ENCODE assay signal across 8 mouse cellular contexts in the genomic region with DNA sequence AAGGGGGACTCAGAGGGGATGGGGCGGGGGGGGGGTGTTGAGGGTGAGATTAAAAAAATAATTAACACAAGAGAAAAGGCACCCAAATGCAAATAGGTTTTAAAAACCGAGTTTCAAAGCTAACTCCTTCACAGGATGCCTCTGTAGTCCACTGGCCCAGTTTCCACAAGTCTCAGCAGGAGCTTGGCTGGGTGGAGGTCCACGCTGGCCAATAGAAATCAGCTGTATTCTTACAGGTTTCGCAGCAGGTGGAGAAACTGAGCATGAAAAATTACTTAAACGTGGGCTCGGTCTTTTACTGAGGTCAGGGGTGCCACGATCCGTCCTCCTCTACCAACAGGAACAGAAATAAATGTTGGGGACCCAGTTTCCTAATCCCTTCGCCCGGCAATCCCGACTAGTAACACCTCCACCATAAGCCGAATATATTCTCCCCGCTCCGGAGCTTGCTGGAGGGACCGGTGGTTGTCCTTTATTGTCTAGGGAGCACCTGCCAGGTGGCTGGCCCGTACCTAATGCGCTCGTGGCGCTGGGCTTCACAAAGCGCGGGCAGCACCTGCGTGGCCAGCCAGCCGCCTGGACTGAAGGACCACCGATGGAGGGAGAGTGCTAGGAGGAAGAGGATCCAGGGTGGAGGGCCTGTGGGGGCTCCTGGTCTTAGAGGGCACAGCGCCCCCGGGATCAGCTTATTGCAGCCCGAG. TPM values are rescaled to one million over a fixed set of nuclear protein-coding genes. Genes with fewer than 3 reads are reported as not detected.
DNase-seq lines count a peak whose midpoint lies in the region; ATAC-seq lines count a peak whose summit lies in the region.

No protein-coding gene starts in this region.

- 0 out of 2 replicates have a peak, but pooled peaks have one; percentile 7 for ATAC-seq in heart, embryonic 14.5 days (ENCODE audit: insufficient number of reproducible peaks, insufficient read depth, low FRiP score, low read depth)
- ATAC-seq in forebrain, embryonic 13.5 days, result no peak
- ATAC-seq in liver, embryonic 13.5 days (ENCODE audit: low read depth), result peak; percentile 27

- 5% methylated on average over 27 of the region's 27 CpGs for WGBS in heart, embryonic 14.5 days
- 3% methylated on average over 27 of the region's 27 CpGs for WGBS in forebrain, embryonic 13.5 days
- 5% methylated on average over 27 of the region's 27 CpGs for WGBS in liver, embryonic 13.5 days (ENCODE audit: insufficient replicate concordance)

- peak overlapping the region; percentile 79 for H3K9ac ChIP-seq in heart, embryonic 14.5 days (ENCODE audit: low read length)
- H3K9ac ChIP-seq in forebrain, embryonic 13.5 days, result peak overlapping the region; percentile 78
- H3K9ac ChIP-seq in liver, embryonic 13.5 days, result peak overlapping the region; percentile 61

- H3K27ac ChIP-seq in heart, embryonic 14.5 days (replicated peaks in 1 of 2; ENCODE audit: control insufficient read depth in 1 of 2, insufficient read depth in 1 of 2, low read depth in 2 of 2, low read length in 2 of 2), result no peak overlapping the region
- no peak overlapping the region for H3K27ac ChIP-seq in forebrain, embryonic 13.5 days
- H3K27ac ChIP-seq in liver, embryonic 13.5 days, result no peak overlapping the region

- DNase-seq in heart, postnatal 25 days (ENCODE audit: low spot score), result no peak
- peak; percentile 50 for DNase-seq in ES-CJ7 (ENCODE audit: low read depth, low spot score)
- no peak for DNase-seq in liver, embryonic 13.5 days
- no peak for DNase-seq in urinary bladder, postnatal 14 days (ENCODE audit: low spot score)
- no peak for DNase-seq in layer of hippocampus, postnatal 36 days
- DNase-seq in cerebellum, postnatal 25 days, result no peak

- intact Hi-C loops in heart, postnatal 25 days (cut with DNase I), result no loop called here

- peak overlapping the region; percentile 100 for H3K4me2 ChIP-seq in heart, embryonic 14.5 days (ENCODE audit: low read length)
- peak overlapping the region; percentile 97 for H3K4me2 ChIP-seq in forebrain, embryonic 13.5 days
- H3K4me2 ChIP-seq in liver, embryonic 13.5 days, result peak overlapping the region; percentile 94

- peaks cover 16% of the 10 kb centered on the region for H3K27me3 ChIP-seq in heart, embryonic 14.5 days (ENCODE audit: control insufficient read depth, insufficient read depth, low read length)
- peaks cover 35% of the 10 kb centered on the region for H3K27me3 ChIP-seq in forebrain, embryonic 13.5 days
- H3K27me3 ChIP-seq in liver, embryonic 13.5 days, result peaks cover 26% of the 10 kb centered on the region; the same call in 1 of the 2 replicates

- H3K4me1 ChIP-seq in heart, embryonic 14.5 days (ENCODE audit: control insufficient read depth in 2 of 2, insufficient read depth in 2 of 2, low read length in 2 of 2), result peaks cover 4 to 8% of the 10 kb centered on the region in 2 experiments; a peak in 3 of 4 replicates
- H3K4me1 ChIP-seq in forebrain, embryonic 13.5 days, result peaks cover 12% of the 10 kb centered on the region
- peaks cover 52% of the 10 kb centered on the region for H3K4me1 ChIP-seq in liver, embryonic 13.5 days (replicated peaks)

- no peaks in the 10 kb centered on the region for H3K9me3 ChIP-seq in heart, embryonic 14.5 days (ENCODE audit: control insufficient read depth, low read length)
- H3K9me3 ChIP-seq in forebrain, embryonic 13.5 days (replicated peaks), result no peaks in the 10 kb centered on the region
- H3K9me3 ChIP-seq in liver, embryonic 13.5 days (replicated peaks), result no peaks in the 10 kb centered on the region

- no peaks in the 10 kb centered on the region for H3K36me3 ChIP-seq in heart, embryonic 14.5 days (ENCODE audit: control insufficient read depth, insufficient read depth, low read length)
- H3K36me3 ChIP-seq in forebrain, embryonic 13.5 days (ENCODE audit: poor library complexity, severe bottlenecking), result no peaks in the 10 kb centered on the region
- H3K36me3 ChIP-seq in liver, embryonic 13.5 days, result no peaks in the 10 kb centered on the region

- peak overlapping the region; percentile 51 to 67 for H3K4me3 ChIP-seq in heart, embryonic 14.5 days (ENCODE audit: control insufficient read depth in 1 of 2, insufficient read depth in 1 of 2, low read depth in 1 of 2, low read length in 2 of 2)
- H3K4me3 ChIP-seq in forebrain, embryonic 13.5 days, result peak overlapping the region; percentile 67
- peak overlapping the region; percentile 68 for H3K4me3 ChIP-seq in liver, embryonic 13.5 days (replicated peaks)

RNA-seq across cellular contexts. Expression of a gene that starts 0.4 kb away (rescaled TPM):
- 13.1 TPM in 2 replicates for polyA plus RNA-seq in heart, embryonic 14.5 days (2014; fragmentation: Nextera tagmentation; extraction: Ambion mirVana)
- 1 to 10 TPM; 3.6 to 3.9 TPM for total RNA-seq in heart, postnatal 25 days (2021)
- polyA plus RNA-seq in forebrain, embryonic 13.5 days (2015; fragmentation: Nextera tagmentation; extraction: Ambion mirVana), result 25.6 and 28.2 TPM in 2 replicates
- polyA plus RNA-seq in liver, embryonic 13.5 days (2015; fragmentation: Nextera tagmentation; extraction: Ambion mirVana), result 13.5 and 18.0 TPM in 2 replicates
- total RNA-seq in layer of hippocampus, postnatal 36 days (2021), result 10 to 100 TPM; 71.3 to 78.1 TPM
